Mouse (Mus musculus): Measurements from ENCODE around the gene Gipc3. TPM values are rescaled to one million over a fixed set of nuclear protein-coding genes. Genes with fewer than 3 reads are reported as not detected.

Gipc3 gene
- polyA plus RNA-seq, 1 experiment from 2014 or later: 0.04 TPM

GRCm38 (mm10) chr10:81285694-81286450 lies 57.2 kb downstream of the Gipc3 start:
- peak; percentile 79 for ATAC-seq (ENCODE audit: low read depth)
- Histone ChIP-seq H3K36me3 (ENCODE audit: control insufficient read depth, insufficient read depth, low read length) (no peaks in the 10 kb centered on the region), H3K9me3 (ENCODE audit: control insufficient read depth, low read length) (no peaks in the 10 kb centered on the region), H3K9ac (ENCODE audit: low read depth, low read length) (peak overlapping the region; percentile 62), H3K4me3 (ENCODE audit: low read depth, low read length) (peak overlapping the region; percentile 40), H3K27ac (replicated peaks; ENCODE audit: low read depth, low read length) (no peak overlapping the region), H3K4me2 (ENCODE audit: low read depth, low read length) (peak overlapping the region; percentile 64), H3K4me1 (ENCODE audit: control insufficient read depth, insufficient read depth, low read length) (no peaks in the 10 kb centered on the region), H3K27me3 (replicated peaks; ENCODE audit: control insufficient read depth, insufficient read depth, low read length) (peaks cover 40% of the 10 kb centered on the region)
- under 1% methylated on average over 44 of the region's 54 CpGs for WGBS
- peak; percentile 93 for DNase-seq (ENCODE audit: low spot score)

Small RNA genes within 50 kb of the gene (microRNA-seq; reads per million reads assigned to microRNA genes)
- not detected for gene Mir6913 (ENCODE audit: borderline number of aligned reads)

Other genes starting within 250 kb of the Gipc3 start
- gene Creb3l3, start 244.4 kb downstream of the Gipc3 start, polyA plus RNA-seq (2014; fragmentation: Nextera tagmentation; extraction: Ambion mirVana): 0.60 and 0.68 TPM in 2 replicates
- gene Map2k2, start 237.4 kb downstream of the Gipc3 start, polyA plus RNA-seq (2014; fragmentation: Nextera tagmentation; extraction: Ambion mirVana): 166 and 178 TPM in 2 replicates
- gene Zbtb7a, start 208.0 kb downstream of the Gipc3 start, polyA plus RNA-seq (2014; fragmentation: Nextera tagmentation; extraction: Ambion mirVana): 24.1 and 25.9 TPM in 2 replicates
- 33.2 and 35.6 TPM in 2 replicates for gene Pias4, start 175.3 kb downstream of the Gipc3 start, polyA plus RNA-seq (2014; fragmentation: Nextera tagmentation; extraction: Ambion mirVana)
- 549 and 578 TPM in 2 replicates for gene Eef2, start 166.6 kb downstream of the Gipc3 start, polyA plus RNA-seq (2014; fragmentation: Nextera tagmentation; extraction: Ambion mirVana)
- gene Dapk3, start 160.3 kb downstream of the Gipc3 start, polyA plus RNA-seq (2014; fragmentation: Nextera tagmentation; extraction: Ambion mirVana): 53.4 and 58.3 TPM in 2 replicates
- not detected in 2 replicates for gene 4930442H23Rik, start 159.4 kb downstream of the Gipc3 start, polyA plus RNA-seq (2014; fragmentation: Nextera tagmentation; extraction: Ambion mirVana)
- gene Nmrk2, start 141.2 kb downstream of the Gipc3 start, polyA plus RNA-seq (2014; fragmentation: Nextera tagmentation; extraction: Ambion mirVana): 1.2 and 1.7 TPM in 2 replicates
- 2.3 and 2.4 TPM in 2 replicates for gene Atcay, start 112.4 kb downstream of the Gipc3 start, polyA plus RNA-seq (2014; fragmentation: Nextera tagmentation; extraction: Ambion mirVana)
- gene Zfr2, start 110.1 kb downstream of the Gipc3 start, polyA plus RNA-seq (2014; fragmentation: Nextera tagmentation; extraction: Ambion mirVana): 6.5 and 9.7 TPM in 2 replicates
- 4.9 and 5.4 TPM in 2 replicates for gene Matk, start 90.3 kb downstream of the Gipc3 start, polyA plus RNA-seq (2014; fragmentation: Nextera tagmentation; extraction: Ambion mirVana)
- gene Mrpl54, start 76.3 kb downstream of the Gipc3 start, polyA plus RNA-seq (2014; fragmentation: Nextera tagmentation; extraction: Ambion mirVana): 196 and 206 TPM in 2 replicates
- 56.0 and 61.4 TPM in 2 replicates for gene Apba3, start 76.3 kb downstream of the Gipc3 start, polyA plus RNA-seq (2014; fragmentation: Nextera tagmentation; extraction: Ambion mirVana)
- 8.1 and 9.9 TPM in 2 replicates for gene Tjp3, start 51.7 kb downstream of the Gipc3 start, polyA plus RNA-seq (2014; fragmentation: Nextera tagmentation; extraction: Ambion mirVana)
- 48.4 and 56.3 TPM in 2 replicates for gene Pip5k1c, start 50.3 kb downstream of the Gipc3 start, polyA plus RNA-seq (2014; fragmentation: Nextera tagmentation; extraction: Ambion mirVana)
- 27.0 and 27.5 TPM in 2 replicates for gene Cactin, start 22.2 kb downstream of the Gipc3 start, polyA plus RNA-seq (2014; fragmentation: Nextera tagmentation; extraction: Ambion mirVana)
- 6.7 and 8.7 TPM in 2 replicates for gene Tbxa2r, start 14.5 kb downstream of the Gipc3 start, polyA plus RNA-seq (2014; fragmentation: Nextera tagmentation; extraction: Ambion mirVana)
- gene Hmg20b, start 7.2 kb upstream of the Gipc3 start, polyA plus RNA-seq (2014; fragmentation: Nextera tagmentation; extraction: Ambion mirVana): 66.8 and 78.7 TPM in 2 replicates
- 6.8 and 9.8 TPM in 2 replicates for gene Mfsd12, start 14.2 kb upstream of the Gipc3 start, polyA plus RNA-seq (2014; fragmentation: Nextera tagmentation; extraction: Ambion mirVana)
- gene 4930404N11Rik, start 22.6 kb upstream of the Gipc3 start, polyA plus RNA-seq (2014; fragmentation: Nextera tagmentation; extraction: Ambion mirVana): 0.31 and 0.71 TPM in 2 replicates
- gene Fzr1, start 35.2 kb upstream of the Gipc3 start, polyA plus RNA-seq (2014; fragmentation: Nextera tagmentation; extraction: Ambion mirVana): 69.5 and 90.1 TPM in 2 replicates
- 61.4 and 67.1 TPM in 2 replicates for gene Dohh, start 41.2 kb upstream of the Gipc3 start, polyA plus RNA-seq (2014; fragmentation: Nextera tagmentation; extraction: Ambion mirVana)
- 2.4 and 2.6 TPM in 2 replicates for gene Gm48551, start 41.2 kb upstream of the Gipc3 start, polyA plus RNA-seq (2014; fragmentation: Nextera tagmentation; extraction: Ambion mirVana)
- gene Gm48552, start 45.7 kb upstream of the Gipc3 start, polyA plus RNA-seq (2014; fragmentation: Nextera tagmentation; extraction: Ambion mirVana): 0.77 and 0.88 TPM in 2 replicates
- 3.9 and 4.1 TPM in 2 replicates for gene Smim24, start 49.8 kb upstream of the Gipc3 start, polyA plus RNA-seq (2014; fragmentation: Nextera tagmentation; extraction: Ambion mirVana)
- gene Nfic, start 112.4 kb upstream of the Gipc3 start, polyA plus RNA-seq (2014; fragmentation: Nextera tagmentation; extraction: Ambion mirVana): 100.0 and 103 TPM in 2 replicates
- 1.4 and 1.9 TPM in 2 replicates for gene Celf5, start 139.4 kb upstream of the Gipc3 start, polyA plus RNA-seq (2014; fragmentation: Nextera tagmentation; extraction: Ambion mirVana)
- gene Ncln, start 153.1 kb upstream of the Gipc3 start, polyA plus RNA-seq (2014; fragmentation: Nextera tagmentation; extraction: Ambion mirVana): 64.7 and 82.4 TPM in 2 replicates
- 0.65 and 0.73 TPM in 2 replicates for gene S1pr4, start 156.9 kb upstream of the Gipc3 start, polyA plus RNA-seq (2014; fragmentation: Nextera tagmentation; extraction: Ambion mirVana)
- 3.1 and 4.5 TPM in 2 replicates for gene Gna15, start 181.0 kb upstream of the Gipc3 start, polyA plus RNA-seq (2014; fragmentation: Nextera tagmentation; extraction: Ambion mirVana)
- 87.7 and 88.4 TPM in 2 replicates for gene Gna11, start 201.9 kb upstream of the Gipc3 start, polyA plus RNA-seq (2014; fragmentation: Nextera tagmentation; extraction: Ambion mirVana)
- gene Aes, start 216.2 kb upstream of the Gipc3 start, polyA plus RNA-seq (2014; fragmentation: Nextera tagmentation; extraction: Ambion mirVana): 387 and 412 TPM in 2 replicates
- 30.2 and 39.4 TPM in 2 replicates for gene Tle2, start 231.3 kb upstream of the Gipc3 start, polyA plus RNA-seq (2014; fragmentation: Nextera tagmentation; extraction: Ambion mirVana)

Data from embryonic facial prominence, embryonic 14.5 days (tissue).